Mouse (Mus musculus) stomach, embryonic 14.5 days (tissue): ENCODE results near the gene Gm11634. TPM values are rescaled to one million over a fixed set of nuclear protein-coding genes. Genes with fewer than 3 reads are reported as not detected.
A peak's percentile ranks its signal among the peaks of the same experiment; 100 is the strongest.
"Not testable (repeated sequence)": the region's sequence is repeated elsewhere in the genome, so short reads cannot be mapped to it uniquely, and the experiment has no call there.

ENCODE experiments used
- ATAC-seq: fragments of 200-750 bp; cut with Nextera tagmentation; 2 replicates; pipeline ENCODE4 v1.8.0; 2017; ENCODE audit warnings: low read depth, moderate TSS enrichment; ENCODE audit not compliant: insufficient number of reproducible peaks, insufficient read depth, low FRiP score
- H3K27ac ChIP-seq: fragments of 300-500 bp; sonication (generic); 2 replicates; pipeline ENCODE4 v1.5.1; 2014; ENCODE audit warnings: mild to moderate bottlenecking, low read length, moderate library complexity, mixed read lengths
- H3K27me3 ChIP-seq: fragments of 300-500 bp; sonication (generic); 2 replicates; pipeline ENCODE4 v1.6.1; 2014; ENCODE audit warnings: low read length, control low read depth, mixed read lengths; ENCODE audit not compliant: control insufficient read depth, insufficient read depth
- H3K36me3 ChIP-seq: fragments of 300-500 bp; sonication (generic); 2 replicates; pipeline ENCODE4 v1.6.1; 2014; ENCODE audit warnings: mild to moderate bottlenecking, control low read depth, low read length, moderate library complexity, mixed read lengths; ENCODE audit not compliant: control insufficient read depth, insufficient read depth
- H3K4me1 ChIP-seq: fragments of 300-500 bp; sonication (generic); 2 replicates; pipeline ENCODE4 v1.6.1; 2014; ENCODE audit warnings: low read length, control low read depth, mixed read lengths; ENCODE audit not compliant: control insufficient read depth, insufficient read depth
- H3K4me2 ChIP-seq: fragments of 300-500 bp; sonication (generic); replicated peaks from 2 replicates; pipeline ENCODE4 v1.6.1; 2014; ENCODE audit warnings: low read depth, low read length, control low read depth
- H3K4me3 ChIP-seq: fragments of 300-500 bp; sonication (generic); 2 replicates; pipeline ENCODE4 v1.5.1; 2014; ENCODE audit warnings: low read depth, low read length, control low read depth
- H3K9ac ChIP-seq: fragments of 300-500 bp; sonication (generic); replicated peaks from 2 replicates; pipeline ENCODE4 v1.6.1; 2014; ENCODE audit warnings: low read depth, mild to moderate bottlenecking, control low read depth, low read length, moderate library complexity, mixed read lengths
- H3K9me3 ChIP-seq: fragments of 300-500 bp; sonication (generic); 2 replicates; pipeline ENCODE4 v1.6.1; 2016; ENCODE audit warnings: low read depth, low read length, control low read depth; ENCODE audit not compliant: control insufficient read depth
- WGBS: fragments of 180-500 bp; shearing (Covaris S2); extraction: QIAGEN DNeasy Blood & Tissue Kit; methylation state at CpG from one replicate; pipeline ENCODE4 v1.1.7; 2014; 5-methylcytosine and 5-hydroxymethylcytosine counted together
- polyA plus RNA-seq: library from polyadenylated mRNA; unstranded; fragments of >200 nt; fragmentation: Nextera tagmentation; extraction: Ambion mirVana; gene quantifications from 2 replicates; pipeline ENCODE4 v1.2.1, GENCODE M21; 2014

Gene Gm11634
- polyA plus RNA-seq, 1 experiment from 2014 or later, result not detected

DNA sequence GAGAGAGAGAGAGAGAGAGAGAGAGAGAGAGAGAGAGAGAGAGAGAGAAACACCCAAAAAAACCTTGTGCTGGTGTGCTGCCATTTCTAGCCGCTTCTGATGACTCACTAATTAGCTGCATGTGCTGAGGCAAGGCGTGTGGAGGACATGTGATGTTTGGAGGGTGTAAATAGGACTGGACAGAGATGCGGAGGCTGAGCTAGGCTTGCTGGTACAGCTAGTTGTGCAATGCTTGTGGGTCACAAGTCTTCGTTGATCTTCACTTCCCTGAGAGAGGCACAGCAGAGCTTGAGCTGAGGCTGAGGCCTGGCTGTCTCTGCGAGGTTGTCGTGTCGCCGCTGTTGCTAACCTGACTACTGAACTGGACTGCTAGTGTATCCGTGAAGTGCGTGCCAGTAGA lies 11.4 kb downstream of the Gm11634 start:
- H3K4me3 ChIP-seq, result no peak overlapping the region
- no peaks in the 10 kb centered on the region for H3K36me3 ChIP-seq
- H3K27ac ChIP-seq, result no peak overlapping the region
- no peaks in the 10 kb centered on the region for H3K4me1 ChIP-seq
- 92% methylated on average over 10 of the region's 10 CpGs for WGBS
- no peaks in the 10 kb centered on the region for H3K27me3 ChIP-seq
- H3K4me2 ChIP-seq, result no peak overlapping the region
- H3K9ac ChIP-seq, result no peak overlapping the region
- no peaks in the 10 kb centered on the region for H3K9me3 ChIP-seq
- ATAC-seq, result no peak

GRCm38 (mm10) chr11:101585805-101586204 lies 13.3 kb downstream of the Gm11634 start:
- H3K27ac ChIP-seq, result no peak overlapping the region
- no peak for ATAC-seq

GRCm38 (mm10) chr11:101585031-101585430 lies 14.0 kb downstream of the Gm11634 start:
- H3K9me3 ChIP-seq, H3K4me2 ChIP-seq, H3K4me3 ChIP-seq, H3K27ac ChIP-seq, H3K36me3 ChIP-seq, H3K9ac ChIP-seq, ATAC-seq, H3K4me1 ChIP-seq, H3K27me3 ChIP-seq: not testable (repeated sequence)
- 100% methylated on average over 1 of the region's 1 CpGs for WGBS

More at GRCm38 (mm10) chr11:101585805-101586204, 13.3 kb downstream of the Gm11634 start:
- Histone ChIP-seq H3K27me3 (no peaks in the 10 kb centered on the region), H3K4me3 (no peak overlapping the region), H3K4me1 (no peaks in the 10 kb centered on the region), H3K9ac (no peak overlapping the region), H3K4me2 (no peak overlapping the region), H3K9me3 (no peaks in the 10 kb centered on the region), H3K36me3 (no peaks in the 10 kb centered on the region; the same call in 1 of the 2 replicates)
- WGBS, result 76% methylated on average over 4 of the region's 4 CpGs

DNA sequence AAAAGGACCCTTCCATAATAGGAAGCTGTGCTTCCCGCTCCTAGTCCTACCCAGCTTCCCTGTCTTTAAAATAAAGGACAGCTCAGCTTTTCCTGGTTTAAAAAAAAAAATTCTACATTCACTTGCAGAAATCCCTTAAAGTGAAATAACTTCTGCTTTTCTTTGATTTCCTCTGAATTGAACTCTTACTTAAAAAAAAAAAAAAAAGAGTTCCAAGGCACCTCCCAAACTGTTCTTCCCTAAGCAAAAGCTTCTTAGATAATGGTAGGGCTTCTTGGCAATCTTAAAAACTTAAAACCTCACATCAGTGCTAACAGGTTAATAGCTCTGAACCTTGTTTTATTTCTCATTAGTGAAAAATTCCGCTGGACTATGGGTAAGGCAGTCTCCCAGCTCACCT lies 15.9 kb downstream of the Gm11634 start:
- H3K4me2 ChIP-seq, result no peak overlapping the region
- H3K4me3 ChIP-seq, result no peak overlapping the region
- no peaks in the 10 kb centered on the region for H3K9me3 ChIP-seq
- ATAC-seq, result no peak
- H3K27me3 ChIP-seq, result no peaks in the 10 kb centered on the region
- 90% methylated on average over 2 of the region's 2 CpGs for WGBS
- no peaks in the 10 kb centered on the region for H3K4me1 ChIP-seq
- no peak overlapping the region for H3K27ac ChIP-seq
- peaks cover 11% of the 10 kb centered on the region for H3K36me3 ChIP-seq
- no peak overlapping the region for H3K9ac ChIP-seq

DNA sequence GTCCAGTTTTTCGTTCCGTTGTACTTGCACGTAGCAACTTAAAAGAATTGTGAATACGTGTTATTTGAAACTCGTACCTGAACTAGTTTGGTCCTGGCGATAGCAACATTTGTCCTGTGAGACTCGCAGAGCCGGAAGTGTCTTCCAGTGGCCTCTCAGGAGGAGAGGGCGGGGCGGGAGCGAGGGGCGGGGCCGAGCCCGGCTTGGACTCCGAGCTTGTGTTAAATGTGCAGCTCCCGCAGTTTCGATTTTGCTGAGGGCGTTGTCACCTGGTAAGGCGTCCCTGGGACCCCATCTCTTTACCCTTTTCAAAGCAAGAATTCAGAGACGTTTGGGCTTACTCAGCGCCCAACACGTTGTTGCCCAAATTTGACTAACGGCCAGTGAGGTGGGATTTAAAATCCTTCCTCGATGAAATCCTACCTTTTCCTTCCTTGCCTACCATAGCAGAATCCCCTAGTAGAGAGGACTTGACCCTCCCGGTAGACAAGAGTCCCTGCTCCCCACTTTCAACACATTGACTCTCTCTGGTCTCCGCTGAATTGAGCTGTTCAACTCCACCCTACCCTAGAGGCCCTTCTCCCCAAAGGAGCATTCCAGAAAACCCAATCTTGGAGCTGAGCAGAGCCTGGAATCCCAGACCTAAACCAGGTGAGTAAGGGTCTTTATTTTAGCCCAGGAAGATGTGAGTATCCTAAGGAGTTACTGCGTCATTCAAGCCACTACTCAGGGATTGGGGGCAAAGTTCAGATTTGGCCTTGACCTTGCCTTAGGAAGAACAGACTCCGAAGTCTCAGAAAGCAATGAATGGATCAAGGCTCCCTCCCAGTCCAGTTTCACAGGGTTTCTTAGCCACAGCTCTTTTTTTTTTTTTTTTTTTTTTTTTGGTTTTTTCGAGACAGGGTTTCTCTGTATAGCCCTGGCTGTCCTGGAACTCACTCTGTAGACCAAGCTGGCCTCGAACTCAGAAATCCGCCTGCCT lies 16.7 kb downstream of the Gm11634 start, which contains the start of gene Tmem106a:
Gene Tmem106a, plus strand, starts transcription at position 189 of the 982 bp plus-strand sequence.
- no peak within 1 kb of the TSS for H3K27ac ChIP-seq
- 19% methylated on average over 30 of the region's 31 CpGs for WGBS
- ATAC-seq, result peak; percentile 79; the same call in 1 of the 2 replicates

DNA sequence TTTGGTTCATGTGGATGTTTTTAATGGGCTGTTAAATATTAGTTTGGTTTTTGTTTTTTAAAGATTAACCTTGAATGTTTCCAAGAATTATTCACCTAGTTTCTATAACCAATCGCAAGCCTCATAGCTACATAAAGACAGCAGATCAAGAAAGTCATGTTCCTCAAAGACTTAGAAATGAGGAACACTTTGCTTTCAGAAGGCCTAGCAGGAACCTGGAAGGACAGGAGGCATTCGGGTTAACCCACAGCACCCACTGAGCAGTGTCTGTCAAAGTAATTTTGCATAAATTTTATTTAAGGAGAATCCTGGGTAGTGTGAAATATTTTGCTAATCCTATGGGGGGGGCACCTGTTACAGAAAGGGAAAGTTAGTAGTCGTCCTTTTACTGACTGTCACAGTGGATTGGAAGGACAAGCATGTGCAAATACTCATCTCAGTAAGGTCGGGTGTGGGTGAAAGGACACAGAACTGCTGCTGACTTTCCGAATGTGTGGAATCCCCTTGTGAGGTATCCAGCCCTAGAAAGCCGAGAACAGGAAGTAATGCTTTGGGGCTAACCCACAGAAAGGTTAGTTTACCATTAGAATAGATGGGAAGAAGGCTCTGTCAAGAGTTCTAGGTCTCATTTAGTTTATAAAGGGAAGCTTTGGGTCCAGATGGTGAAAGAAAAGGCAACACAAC lies 17.8 kb downstream of the Gm11634 start:
- Histone ChIP-seq H3K4me2 (no peak overlapping the region), H3K9ac (no peak overlapping the region), H3K27ac (no peak overlapping the region), H3K4me3 (no peak overlapping the region), H3K27me3 (no peaks in the 10 kb centered on the region), H3K9me3 (no peaks in the 10 kb centered on the region), H3K36me3 (peaks cover 31% of the 10 kb centered on the region), H3K4me1 (no peaks in the 10 kb centered on the region)
- WGBS, result 67% methylated on average over 6 of the region's 6 CpGs
- no peak for ATAC-seq

More for the DNA sequence above, 16.7 kb downstream of the Gm11634 start, which contains the start of gene Tmem106a:
- Histone ChIP-seq H3K36me3 (peaks cover 20% of the 10 kb centered on the region), H3K4me1 (no peaks in the 10 kb centered on the region), H3K4me2 (peak within 1 kb of the TSS; percentile 46), H3K4me3 (peak within 1 kb of the TSS; percentile 27), H3K9ac (0 out of 2 replicates have a peak within 1 kb of the TSS, but pooled peaks have one; percentile 1), H3K9me3 (no peaks in the 10 kb centered on the region), H3K27me3 (no peaks in the 10 kb centered on the region)

DNA sequence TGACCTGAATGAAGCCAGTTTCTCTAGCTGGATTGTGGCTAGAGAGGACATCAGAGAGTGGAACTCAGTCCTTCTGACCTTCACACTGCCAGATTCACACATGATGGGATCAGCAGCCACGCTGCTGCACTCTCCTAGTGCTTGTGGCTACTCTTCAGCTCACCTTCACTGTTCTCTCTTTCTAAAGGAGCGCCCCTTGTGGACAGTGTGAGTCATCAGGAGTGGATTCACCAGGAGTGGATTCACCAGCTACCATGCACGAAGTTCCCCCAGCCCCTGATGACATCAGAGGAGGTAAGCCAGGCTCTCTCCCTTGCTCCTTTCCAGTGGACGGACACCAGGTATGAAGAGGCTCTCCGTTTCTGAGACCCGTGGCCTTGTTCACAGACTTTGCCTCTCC lies 22.9 kb downstream of the Gm11634 start:
- Histone ChIP-seq H3K4me3 (no peak overlapping the region), H3K4me2 (no peak overlapping the region), H3K4me1 (no peaks in the 10 kb centered on the region), H3K27ac (no peak overlapping the region), H3K9ac (no peak overlapping the region), H3K36me3 (peaks cover 80% of the 10 kb centered on the region), H3K27me3 (no peaks in the 10 kb centered on the region), H3K9me3 (no peaks in the 10 kb centered on the region)
- no peak for ATAC-seq
- WGBS, result 81% methylated on average over 6 of the region's 6 CpGs

GRCm38 (mm10) chr11:101568421-101568820 lies 30.6 kb downstream of the Gm11634 start:
- Histone ChIP-seq H3K9ac (no peak overlapping the region), H3K36me3 (peaks cover 82% of the 10 kb centered on the region), H3K27me3 (no peaks in the 10 kb centered on the region), H3K4me3 (no peak overlapping the region), H3K27ac (no peak overlapping the region), H3K4me2 (no peak overlapping the region), H3K4me1 (no peaks in the 10 kb centered on the region), H3K9me3 (no peaks in the 10 kb centered on the region)
- 82% methylated on average over 3 of the region's 3 CpGs for WGBS
- no peak for ATAC-seq
